Mouse (Mus musculus): ENCODE measurements at regions not wholly inside any gene's neighbourhood (a gene's known extent, or its start where the extent isn't known, plus 50 kb on each side); places are given as distances from the start of the nearest gene placed in this dataset.

- no peak for TF ChIP-seq CTCF (conservative IDR thresholded peaks at IDR 0.05; ENCODE audit: insufficient read depth, insufficient read length, low read depth, low read length)
- no peak for TF ChIP-seq POLR2A (IDR thresholded peaks at IDR 0.05; ENCODE audit: low read depth, low read length)
These were observed 199.7 kb downstream of the Foxo1 start for GRCm38 (mm10) chr3:52467876-52468275.

Measured in kidney, adult 2 months (tissue).